Mouse (Mus musculus) spleen, adult 12 weeks (tissue): ENCODE results near the gene Mosmo.

ENCODE experiments used
- DNase-seq: peaks from one replicate; pipeline ENCODE4 v3.0.0; 2022; ENCODE audit warnings: low spot score

Gene Mosmo

DNA sequence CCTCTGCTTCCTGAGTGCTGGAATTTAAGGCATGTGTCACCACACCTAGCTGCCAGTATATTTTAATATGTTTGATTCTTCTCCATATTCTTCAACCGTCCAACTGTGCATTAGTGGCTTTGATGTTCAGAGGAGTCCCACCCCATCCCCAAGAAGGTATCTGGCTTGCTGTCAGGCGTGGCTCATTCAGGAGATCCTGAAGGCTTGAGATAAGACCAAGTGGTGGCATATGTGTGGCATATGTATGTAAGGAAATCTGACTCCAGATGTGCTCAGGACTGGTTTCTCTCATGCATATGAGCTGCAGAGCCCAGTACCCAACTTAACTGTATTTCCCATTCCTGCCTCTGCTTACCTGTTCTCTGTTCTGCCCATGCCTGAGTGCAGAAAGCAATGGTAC is 100.6 kb downstream of the Mosmo start:
- no peak for DNase-seq
